Mouse (Mus musculus): ENCODE results near the gene Clstn3.
A peak's percentile ranks its signal among the peaks of the same experiment; 100 is the strongest.
"Not testable (repeated sequence)": the region's sequence is repeated elsewhere in the genome, so short reads cannot be mapped to it uniquely, and the experiment has no call there.

Gene Clstn3

DNA sequence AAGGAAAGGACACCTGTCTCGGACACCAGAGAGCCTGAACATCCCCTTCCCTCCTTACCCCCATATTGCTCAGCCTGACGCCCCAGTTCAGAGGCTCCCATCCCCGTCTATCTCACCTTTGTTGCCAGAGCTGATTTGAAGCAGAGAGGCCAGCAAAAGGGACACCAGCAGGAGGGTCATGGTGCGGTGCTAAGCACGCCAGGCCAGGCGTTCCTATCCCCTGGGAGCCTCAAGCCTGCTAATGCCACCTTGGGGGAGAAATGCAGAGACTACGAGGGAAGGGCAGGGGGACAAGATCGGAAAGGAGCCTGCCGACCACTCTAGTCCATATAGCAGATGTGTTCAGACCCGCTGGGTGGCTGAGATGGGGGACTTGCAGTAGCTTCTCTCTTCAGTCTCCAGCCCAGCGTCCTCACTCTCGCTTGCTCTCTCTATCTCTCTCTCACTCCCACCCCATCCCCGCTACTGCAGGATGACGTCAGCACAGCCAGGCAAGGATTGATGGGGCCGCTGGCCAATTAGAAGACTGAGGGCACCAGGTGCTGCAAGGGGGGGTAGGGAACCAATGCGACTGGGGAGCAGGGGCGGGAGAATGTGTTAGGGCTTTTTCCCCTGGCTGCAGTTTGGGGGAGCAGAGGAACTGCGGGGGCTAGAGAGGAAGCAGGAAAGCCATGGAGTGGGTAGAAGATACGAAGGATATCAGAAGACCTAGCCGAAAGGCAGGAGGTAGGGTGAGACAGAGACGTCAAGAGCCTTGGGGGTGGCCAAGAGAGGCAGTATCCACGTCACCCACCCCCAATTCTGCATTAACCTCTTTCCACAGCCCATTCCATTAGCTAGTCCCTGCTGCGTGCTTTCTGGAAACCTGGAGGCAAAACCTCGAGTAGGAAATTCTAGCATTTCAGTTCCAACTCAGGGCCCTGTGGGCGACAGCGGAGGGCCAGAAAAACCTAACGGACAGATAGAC lies at the start of gene Clstn3:
TSS of gene Clstn3 (minus strand) at position 490 of the 967 bp plus-strand sequence.
- DNase-seq (ENCODE audit: low read depth, low spot score) = no peak

DNA sequence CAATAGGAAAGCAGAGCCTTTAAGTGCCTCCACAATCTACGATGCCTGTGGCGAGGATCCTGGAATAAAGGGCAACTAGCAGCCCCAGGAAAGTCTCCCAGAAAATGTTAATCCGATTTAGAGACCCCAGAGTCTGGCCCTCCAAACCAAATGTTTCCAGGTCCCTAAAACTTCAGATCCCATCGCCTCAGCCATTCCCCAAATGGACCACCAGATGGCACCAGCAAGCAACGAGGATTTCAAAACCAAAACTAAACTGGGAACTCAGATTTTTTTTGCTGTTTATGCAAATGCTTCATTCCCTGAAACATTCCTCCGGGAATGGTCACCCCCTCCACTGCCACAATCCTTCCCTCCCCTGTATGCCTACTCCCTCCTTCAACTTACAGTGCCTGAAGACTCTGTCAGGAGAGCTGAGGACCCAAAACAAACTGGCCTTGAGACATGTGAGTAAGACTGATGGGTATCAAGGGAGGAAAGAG lies 47.8 kb upstream of the Clstn3 start, which contains the start of gene C1ra:
TSS of gene C1ra (plus strand) at position 51 of the 482 bp plus-strand sequence.
- DNase-seq (ENCODE audit: low read depth, low spot score) = peak; percentile 91

DNA sequence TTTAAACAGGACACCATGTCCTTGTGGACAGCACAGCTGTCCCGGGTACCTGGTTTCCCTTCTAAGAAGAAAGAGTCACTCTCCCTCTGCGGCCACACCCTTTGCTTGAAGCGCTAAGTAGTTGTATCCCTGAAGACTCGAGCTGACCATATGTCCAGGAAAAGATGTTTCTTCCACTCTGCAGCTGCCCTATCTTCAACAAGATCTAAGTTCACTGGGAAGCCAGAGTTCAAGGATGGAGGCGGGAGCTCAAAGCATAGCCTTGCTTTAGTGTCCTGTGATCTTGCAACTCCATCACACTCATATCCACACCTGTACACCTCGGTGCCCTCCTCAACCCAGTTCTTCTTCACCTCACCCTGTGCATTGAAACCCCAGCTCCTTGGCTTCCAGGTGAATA lies 47.3 kb upstream of the Clstn3 start:
- DNase-seq (ENCODE audit: low read depth, low spot score) = no peak

DNA sequence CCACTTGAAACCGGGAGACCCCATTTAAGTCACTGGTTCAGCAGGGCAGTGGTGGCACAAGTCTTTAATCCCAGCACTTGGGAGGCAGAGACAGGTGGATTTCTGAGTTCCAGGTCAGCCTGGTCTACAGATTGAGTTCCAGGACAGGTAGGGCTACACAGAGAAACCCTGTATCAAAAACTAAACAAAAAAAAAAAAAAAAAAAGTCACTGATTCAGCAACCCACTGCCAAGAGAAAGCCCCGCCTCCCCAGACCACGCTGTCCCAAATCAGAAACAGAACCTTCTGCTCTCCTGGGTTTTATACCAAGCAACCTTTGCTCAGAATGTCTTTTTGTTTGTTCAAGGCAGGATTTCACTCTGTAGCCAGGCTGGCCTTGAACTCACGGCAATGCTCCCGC lies 44.6 kb upstream of the Clstn3 start:
- not testable (repeated sequence) for DNase-seq (ENCODE audit: low read depth, low spot score)

DNA sequence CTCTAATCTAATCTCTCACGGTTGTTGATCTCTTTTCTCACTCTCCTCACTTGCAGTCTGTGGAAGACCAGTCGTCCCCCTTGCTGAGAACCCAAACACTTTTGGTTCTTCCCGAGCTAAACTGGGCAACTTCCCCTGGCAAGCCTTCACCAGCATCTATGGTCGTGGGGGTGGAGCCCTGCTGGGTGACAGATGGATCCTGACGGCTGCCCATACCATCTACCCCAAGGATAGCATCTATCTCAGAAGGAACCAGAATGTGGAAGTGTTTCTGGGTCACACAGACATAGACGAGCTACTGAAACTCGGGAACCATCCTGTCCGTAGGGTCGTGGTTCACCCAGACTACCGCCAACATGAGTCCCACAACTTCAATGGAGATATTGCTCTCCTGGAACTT lies 43.7 kb upstream of the Clstn3 start:
- DNase-seq (ENCODE audit: low read depth, low spot score) = no peak

DNA sequence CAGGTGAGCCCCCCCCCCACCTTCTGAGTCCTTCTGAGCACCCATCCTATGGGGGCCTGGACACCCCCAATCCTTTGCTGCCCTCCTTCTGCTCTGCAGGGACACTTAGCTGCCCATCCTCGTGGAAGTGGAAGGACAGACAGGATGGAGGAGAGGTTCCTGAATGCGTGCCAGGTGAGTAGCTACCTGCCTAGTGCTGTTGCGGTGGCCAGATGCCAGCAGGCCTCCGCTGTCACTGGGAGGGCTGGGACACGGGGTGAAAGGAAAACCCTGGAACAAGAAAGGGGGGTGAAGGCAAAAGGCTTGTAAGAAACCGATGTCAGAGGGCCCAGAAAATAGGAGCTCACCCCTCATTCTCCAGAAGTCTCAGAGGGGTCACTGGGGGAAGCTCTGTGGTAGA lies 42.4 kb upstream of the Clstn3 start:
- DNase-seq (ENCODE audit: low read depth, low spot score) = no peak

DNA sequence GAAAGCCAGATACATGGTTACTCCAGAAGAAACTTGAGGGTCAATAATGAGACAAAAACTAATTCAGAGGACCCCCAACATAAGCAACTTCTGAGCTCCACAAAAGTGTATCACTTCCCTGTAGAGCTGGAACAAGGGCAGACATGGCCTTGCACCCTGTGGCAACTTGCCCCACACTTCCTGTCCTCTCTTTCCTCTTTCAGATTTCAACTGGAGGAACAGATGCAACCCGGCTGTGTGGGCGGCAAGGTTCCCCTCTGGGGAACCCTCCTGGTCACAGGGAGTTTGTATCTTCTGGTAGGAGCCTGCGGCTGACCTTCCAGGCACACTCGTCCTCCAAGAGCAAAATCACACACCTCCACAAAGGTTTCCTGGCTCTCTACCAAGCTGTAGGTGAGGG lies 40.4 kb upstream of the Clstn3 start:
- no peak for DNase-seq (ENCODE audit: low read depth, low spot score)

DNA sequence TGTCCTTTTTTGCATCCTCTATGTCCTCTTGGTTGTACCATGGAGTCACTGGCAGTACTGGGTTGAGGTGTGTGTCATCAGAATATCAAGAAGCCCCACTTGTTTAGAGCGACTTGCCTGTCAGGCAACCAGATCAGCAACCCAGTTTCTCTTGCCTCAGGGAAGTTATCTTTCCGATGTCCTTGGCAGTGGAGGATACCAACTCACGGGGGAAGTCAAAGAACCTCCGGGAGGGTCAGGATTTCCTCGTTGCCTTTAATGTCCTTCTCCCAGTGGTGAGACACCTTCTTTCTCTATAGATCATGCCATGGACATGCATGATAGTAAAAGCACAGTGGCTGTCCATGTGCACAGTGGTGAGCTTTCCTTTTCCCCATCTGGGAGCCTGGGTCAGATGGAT lies 37.4 kb upstream of the Clstn3 start:
- DNase-seq (ENCODE audit: low read depth, low spot score) = no peak

DNA sequence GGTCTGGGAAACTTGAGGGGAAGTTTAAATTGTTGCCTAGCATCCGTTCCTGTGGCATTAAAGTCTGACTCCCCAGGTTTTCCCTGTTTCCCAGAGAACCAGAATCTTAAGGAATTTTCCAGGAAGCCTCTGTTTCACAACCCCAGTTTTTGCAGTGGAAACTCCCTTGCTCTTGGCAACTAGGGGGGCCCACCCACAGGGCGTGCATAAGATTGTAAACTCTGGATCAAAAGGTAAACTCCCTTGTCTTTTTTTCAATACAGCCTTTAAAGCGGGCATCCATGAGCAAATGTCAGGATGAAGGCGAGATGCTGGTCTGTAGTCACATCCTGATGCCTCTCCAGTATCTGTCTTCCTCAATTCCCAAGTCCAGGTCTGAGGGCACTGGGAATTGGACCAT lies 36.9 kb upstream of the Clstn3 start:
- peak; percentile 44 for DNase-seq (ENCODE audit: low read depth, low spot score)

DNA sequence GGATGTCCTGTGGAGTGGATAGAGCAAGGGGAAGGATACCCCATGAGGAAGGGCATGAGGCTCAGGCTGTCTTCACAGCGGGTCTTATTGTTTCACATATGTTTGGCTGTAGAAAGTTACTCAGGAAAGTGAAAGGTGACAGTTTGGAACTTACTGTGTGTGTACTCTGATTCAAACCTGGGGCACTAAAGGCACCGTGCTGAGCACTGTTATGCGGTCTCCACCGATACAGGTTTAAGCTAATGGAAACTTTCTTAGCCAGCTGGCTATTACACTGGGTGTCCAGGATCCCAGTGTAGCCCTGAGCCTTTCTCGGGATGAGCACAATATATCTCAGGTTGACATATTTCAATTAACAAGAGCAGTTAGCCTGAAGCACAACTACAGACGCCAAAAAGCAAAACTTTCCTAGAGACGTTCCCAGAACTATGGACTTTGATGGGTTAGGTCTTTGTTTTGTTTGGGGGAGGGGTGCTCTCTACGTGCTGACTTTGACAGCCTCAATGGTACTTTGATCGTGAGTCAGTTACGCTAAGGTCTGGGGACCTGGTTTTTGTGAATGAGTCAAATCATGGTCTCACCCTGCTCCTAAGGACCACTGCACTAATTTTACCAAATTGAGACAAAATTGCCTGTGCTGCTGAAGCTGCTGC lies 35.4 kb upstream of the Clstn3 start:
- no peak for DNase-seq (ENCODE audit: low read depth, low spot score)

DNA sequence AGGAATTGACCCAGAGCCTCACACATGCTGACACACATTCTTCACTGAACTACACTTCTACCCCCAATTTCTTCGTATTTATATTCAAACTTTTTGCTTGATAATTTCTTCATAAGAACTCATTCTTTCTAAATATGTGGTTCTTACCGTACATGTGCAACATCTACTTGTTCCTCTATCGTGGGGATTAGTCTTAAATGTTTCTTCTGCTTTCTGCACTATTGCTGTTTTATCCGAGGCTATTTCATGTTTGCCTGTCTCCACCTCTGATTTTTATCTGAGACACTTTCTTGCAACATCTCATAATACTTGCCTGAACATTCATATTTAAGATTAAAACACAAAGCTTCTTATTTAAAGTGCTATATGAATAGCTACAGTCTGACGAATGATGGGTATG lies 31.5 kb upstream of the Clstn3 start:
- DNase-seq (ENCODE audit: low read depth, low spot score) = no peak

DNA sequence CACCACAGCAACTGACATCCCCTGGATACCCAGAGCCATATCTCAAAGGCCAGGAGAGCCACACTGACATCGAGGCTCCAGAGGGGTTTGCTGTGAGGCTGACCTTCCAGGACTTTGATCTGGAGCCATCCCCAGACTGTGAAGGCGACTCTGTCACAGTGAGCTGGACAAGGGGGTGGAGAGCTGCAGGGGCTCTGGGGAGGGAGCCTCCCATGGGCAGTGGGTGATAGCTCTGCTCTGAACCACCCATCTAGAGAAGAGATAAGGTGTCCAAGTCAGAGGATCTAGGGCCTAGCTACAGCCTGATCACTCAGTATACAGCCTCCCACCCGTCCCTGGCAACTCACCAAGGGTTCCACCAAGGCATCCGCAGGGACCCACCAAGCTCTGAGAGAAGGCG lies 29.3 kb upstream of the Clstn3 start:
- no peak for DNase-seq (ENCODE audit: low read depth, low spot score)

DNA sequence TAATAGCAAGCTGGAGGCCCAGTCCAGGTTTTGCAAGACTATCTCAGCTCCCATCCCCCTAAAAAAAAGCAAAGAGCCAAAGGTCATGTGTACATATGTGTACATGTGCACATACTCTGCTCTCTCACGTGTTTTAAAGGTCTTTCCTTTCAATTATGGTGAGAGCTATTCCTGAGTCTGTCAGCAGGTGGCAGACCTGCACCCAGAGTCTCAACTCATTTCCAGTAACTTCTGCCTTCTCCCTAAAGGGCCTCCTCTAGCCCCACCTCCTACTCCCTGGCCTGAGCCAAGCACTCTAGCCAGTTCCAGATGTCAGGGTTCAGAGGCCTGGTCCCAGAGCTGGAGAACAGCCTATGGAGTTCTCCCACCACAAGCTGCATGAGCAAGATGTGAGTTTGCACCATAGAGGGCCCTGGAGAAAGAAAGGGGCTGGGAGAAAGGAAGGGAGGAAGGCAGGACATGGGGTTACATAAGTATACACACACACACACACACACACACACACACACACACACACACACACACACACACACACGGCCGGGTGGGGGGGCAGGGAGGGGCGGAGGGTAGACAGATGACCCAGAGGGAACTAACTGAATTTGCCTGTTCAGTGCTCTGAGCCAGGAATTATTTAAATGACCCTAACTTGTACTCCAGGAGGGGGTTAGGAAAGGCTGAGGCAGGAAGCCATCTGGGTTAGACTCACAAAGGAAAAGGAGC lies 28.4 kb upstream of the Clstn3 start, which contains the start of gene C1rl:
TSS of gene C1rl (plus strand) at position 272 of the 720 bp plus-strand sequence.
- DNase-seq (ENCODE audit: low read depth, low spot score) = peak; percentile 99

DNA sequence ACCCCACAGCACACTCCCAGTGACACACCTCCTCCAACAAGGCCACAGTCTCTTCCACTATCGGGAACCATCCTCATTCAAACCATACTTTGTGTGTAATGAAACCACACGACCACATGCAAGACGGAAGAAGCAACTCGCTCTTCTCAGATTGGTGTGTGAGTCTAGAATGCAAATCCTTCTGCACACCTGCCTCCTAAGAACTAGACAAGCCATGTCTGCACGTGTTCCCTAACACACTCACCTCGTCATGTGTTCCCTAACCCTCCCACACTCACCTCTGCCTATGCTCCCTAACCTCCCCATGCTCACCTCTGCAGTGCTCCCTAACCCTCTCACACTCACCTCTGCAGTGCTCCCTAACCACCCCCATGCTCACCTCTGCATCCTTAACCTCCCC lies 26.8 kb upstream of the Clstn3 start:
- no peak for DNase-seq (ENCODE audit: low read depth, low spot score)

DNA sequence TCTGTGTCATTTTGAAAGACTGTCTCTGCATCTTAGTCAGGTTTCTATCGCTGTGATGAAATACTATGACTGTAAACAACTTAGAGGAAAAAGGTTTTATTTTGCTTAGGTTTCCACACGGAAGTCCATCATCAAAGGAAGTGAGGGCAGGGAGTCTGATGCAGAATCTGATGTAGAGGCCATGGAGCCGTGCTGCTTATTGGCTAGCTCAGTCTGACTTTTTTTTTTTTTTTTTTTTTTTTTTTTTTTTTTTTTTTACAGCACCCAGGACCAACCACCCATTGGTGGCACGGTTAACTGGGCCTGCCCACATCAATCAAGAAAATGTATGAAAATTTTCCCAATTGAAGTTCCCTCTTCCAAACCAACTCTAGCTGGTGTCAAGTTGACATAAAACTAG lies 24.4 kb upstream of the Clstn3 start:
- DNase-seq (ENCODE audit: low read depth, low spot score) = no peak

DNA sequence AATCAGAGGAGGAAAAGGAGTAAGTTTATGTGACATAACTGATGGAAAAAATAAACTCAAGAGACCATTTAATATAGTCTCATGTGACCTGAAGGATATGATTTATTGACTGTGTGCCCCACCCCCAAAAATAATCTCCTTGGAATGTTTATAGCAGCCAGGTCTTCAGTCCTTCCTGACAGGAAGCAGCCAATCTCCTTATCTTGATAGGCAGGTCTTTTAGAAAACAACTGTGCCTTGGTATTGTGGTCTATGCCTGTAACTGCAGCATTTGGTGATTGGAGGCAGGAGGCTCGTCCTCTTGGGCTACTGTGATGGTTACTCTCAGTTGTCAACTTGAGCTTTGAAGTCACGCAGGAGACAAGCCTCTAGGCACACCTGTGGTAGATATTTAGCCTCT lies 22.9 kb upstream of the Clstn3 start:
- peak; percentile 68 for DNase-seq (ENCODE audit: low read depth, low spot score)

DNA sequence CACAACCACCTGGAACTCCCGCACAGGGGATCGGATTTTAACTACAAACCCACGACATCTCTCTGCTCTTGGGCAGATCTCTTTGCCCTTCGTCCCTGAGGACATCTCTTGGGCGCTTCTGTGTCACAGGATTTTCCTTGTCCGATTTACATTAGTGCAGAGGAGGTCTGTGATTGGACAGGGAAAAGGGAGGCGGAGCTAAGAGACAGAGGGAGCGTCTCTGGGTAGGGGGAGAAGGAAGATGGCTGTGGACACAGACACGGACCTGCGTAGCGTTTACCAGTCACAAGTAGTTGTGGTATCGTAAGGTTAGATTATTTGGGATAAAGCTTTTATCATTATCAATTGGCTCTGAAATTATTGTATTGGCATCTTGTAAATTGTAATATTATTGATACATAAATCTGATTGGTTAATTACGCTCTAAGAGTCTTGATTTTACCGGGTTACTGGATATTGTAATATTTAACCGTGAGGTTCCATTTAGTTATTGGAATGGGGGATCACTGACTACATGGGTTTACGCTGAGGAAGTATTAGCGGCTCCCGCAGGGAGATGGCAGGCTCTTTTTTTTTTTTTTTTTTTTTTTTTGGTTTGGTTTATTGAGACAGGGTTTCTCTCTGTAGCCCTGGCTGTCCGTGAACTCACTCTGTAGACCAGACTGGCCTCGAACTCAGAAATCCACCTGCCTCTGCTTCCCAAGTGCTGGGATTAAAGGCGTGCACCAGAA lies 21.0 kb upstream of the Clstn3 start:
- DNase-seq (ENCODE audit: low read depth, low spot score) = no peak

DNA sequence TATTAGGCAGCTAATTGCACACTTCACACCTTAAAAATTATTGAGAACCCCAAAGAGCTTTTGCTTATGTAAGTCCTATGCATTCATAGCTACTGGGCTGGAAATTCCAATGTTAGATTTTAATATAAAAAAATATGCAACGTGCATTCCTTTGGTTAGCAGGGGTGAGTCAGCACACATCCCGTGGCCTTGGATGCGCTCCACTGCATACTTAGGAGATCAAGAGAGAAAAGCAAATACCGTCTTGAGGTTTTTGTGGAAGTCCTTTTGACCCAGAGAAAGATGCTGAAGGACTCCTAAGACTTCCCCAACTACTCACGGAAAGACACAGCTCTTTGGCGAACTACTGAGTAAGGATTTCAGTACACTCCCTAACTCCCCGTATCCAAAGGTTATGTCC lies 20.3 kb upstream of the Clstn3 start:
- DNase-seq (ENCODE audit: low read depth, low spot score) = peak; percentile 99

DNA sequence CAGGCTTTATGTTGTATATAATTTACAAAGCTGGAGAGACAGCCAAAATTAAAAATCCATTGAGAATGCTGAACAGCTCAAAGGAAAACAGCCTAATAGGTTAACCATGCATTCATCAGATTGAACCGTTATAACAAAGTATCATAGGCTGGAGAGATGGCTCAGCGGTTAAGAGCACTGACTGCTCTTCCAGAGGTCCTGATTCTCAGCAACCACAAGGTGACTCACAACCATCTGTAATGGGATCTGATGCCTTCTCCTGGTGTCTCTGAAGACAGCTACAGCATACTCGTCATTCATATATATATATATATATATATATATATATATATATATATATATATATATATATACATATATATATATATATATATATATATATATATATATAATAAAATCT lies 19.2 kb upstream of the Clstn3 start:
- DNase-seq (ENCODE audit: low read depth, low spot score) = peak; percentile 85

DNA sequence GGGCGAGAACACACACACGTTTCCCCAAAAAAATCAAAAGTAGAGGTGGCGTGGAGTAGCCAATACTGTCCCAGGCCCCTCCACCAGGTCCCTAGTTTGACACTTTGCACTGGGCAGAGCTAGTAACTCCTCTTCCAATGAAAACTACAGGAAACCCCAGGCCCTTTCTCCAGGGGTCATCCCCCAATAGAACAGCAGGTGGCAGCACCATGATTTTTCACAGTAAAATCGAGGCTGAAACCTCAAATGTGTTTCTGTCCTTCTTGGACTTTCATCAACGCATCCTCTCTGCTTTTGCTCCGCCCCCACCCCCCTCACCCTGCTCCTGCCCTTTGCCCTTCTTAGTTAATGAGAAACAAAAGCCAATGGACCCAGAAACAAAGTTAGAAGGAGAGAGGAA lies 17.0 kb upstream of the Clstn3 start:
- DNase-seq (ENCODE audit: low read depth, low spot score) = peak; percentile 86

DNA sequence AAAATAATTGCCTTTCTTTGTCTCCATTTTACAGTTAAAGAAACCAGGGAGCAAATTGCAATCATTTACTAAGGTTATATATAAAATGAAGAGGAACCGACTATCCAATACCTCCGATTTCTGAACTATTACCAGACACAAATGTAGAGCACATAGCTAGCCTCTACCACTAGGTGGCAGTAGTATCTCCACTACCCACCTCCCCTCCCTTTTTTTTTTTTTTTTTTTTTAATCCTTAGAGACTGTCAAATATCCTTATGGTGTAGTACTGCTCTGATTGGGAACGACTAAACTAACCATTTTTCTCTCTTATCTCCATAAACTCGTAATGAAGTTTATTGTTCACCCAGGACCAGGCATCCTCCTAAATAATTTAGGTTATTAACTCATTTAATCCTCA lies 15.7 kb upstream of the Clstn3 start:
- peak; percentile 81 for DNase-seq (ENCODE audit: low read depth, low spot score)

All from 3T3-L1 (cell line).